Mouse (Mus musculus) midbrain, postnatal 0 days (tissue): ENCODE measurements at regions not wholly inside any gene's neighbourhood (a gene's known extent, or its start where the extent isn't known, plus 50 kb on each side); places are given as distances from the start of the nearest gene placed in this dataset.

Source experiments
- ATAC-seq: fragments of 200-750 bp; cut with Nextera tagmentation; 2 replicates; pipeline ENCODE4 v1.8.0; 2017; ENCODE audit warnings: moderate number of reproducible peaks, mild to moderate bottlenecking, moderate TSS enrichment, moderate library complexity; ENCODE audit not compliant: low FRiP score
- DNase-seq: peaks from one replicate; pipeline ENCODE4 v3.0.0-alpha.2; 2015; ENCODE audit warnings: low spot score
- H3K27ac ChIP-seq: fragments of 300-500 bp; sonication (generic); 2 replicates; pipeline ENCODE4 v1.5.1; 2014; ENCODE audit warnings: low read depth, mild to moderate bottlenecking, low read length, mixed read lengths
- H3K27me3 ChIP-seq: fragments of 300-500 bp; sonication (generic); 2 replicates; pipeline ENCODE4 v1.6.1; 2014; ENCODE audit warnings: low read length, control low read depth, mixed read lengths; ENCODE audit not compliant: insufficient read depth
- H3K36me3 ChIP-seq: fragments of 300-500 bp; sonication (generic); 2 replicates; pipeline ENCODE4 v1.6.1; 2014; ENCODE audit warnings: low read length, control low read depth, mixed read lengths; ENCODE audit not compliant: insufficient read depth
- H3K4me1 ChIP-seq: fragments of 300-500 bp; sonication (generic); 2 replicates; pipeline ENCODE4 v1.6.1; 2014; ENCODE audit warnings: mild to moderate bottlenecking, control low read depth, antibody characterized with exemption, low read length, mixed read lengths; ENCODE audit not compliant: insufficient read depth
- H3K4me2 ChIP-seq: fragments of 300-500 bp; sonication (generic); 2 replicates; pipeline ENCODE4 v1.6.1; 2014; ENCODE audit warnings: low read depth, mild to moderate bottlenecking, low read length, mixed read lengths; ENCODE audit not compliant: poor library complexity, severe bottlenecking
- H3K4me3 ChIP-seq: fragments of 300-500 bp; sonication (generic); 2 replicates; pipeline ENCODE4 v1.5.1; 2014; ENCODE audit warnings: low read depth, mild to moderate bottlenecking, low read length, moderate library complexity
- H3K9ac ChIP-seq: fragments of 300-500 bp; sonication (generic); replicated peaks from 2 replicates; pipeline ENCODE4 v1.6.1; 2014; ENCODE audit warnings: mild to moderate bottlenecking, low read length, moderate library complexity, mixed read lengths; ENCODE audit not compliant: poor library complexity, severe bottlenecking
- H3K9me3 ChIP-seq: fragments of 300-500 bp; sonication (generic); 2 replicates; pipeline ENCODE4 v1.6.1; 2016; ENCODE audit warnings: low read length, control low read depth
- CTCF ChIP-seq: IDR thresholded peaks from 2 replicates; pipeline ENCODE4 v1.5.1; 2016; ENCODE audit warnings: antibody characterized with exemption, mild to moderate bottlenecking
- WGBS: fragments of 180-500 bp; shearing (Covaris S2); extraction: QIAGEN DNeasy Blood & Tissue Kit; methylation state at CpG from one replicate; pipeline ENCODE4 v1.1.7; 2014; 5-methylcytosine and 5-hydroxymethylcytosine counted together

- no peak overlapping the region for H3K4me2 ChIP-seq
- no peak overlapping the region for H3K4me3 ChIP-seq
- H3K9ac ChIP-seq = no peak overlapping the region
- H3K36me3 ChIP-seq = no peaks in the 10 kb centered on the region
- peak; percentile 79 for DNase-seq
- no peaks in the 10 kb centered on the region for H3K27me3 ChIP-seq
- H3K9me3 ChIP-seq = no peaks in the 10 kb centered on the region
- no peak overlapping the region for H3K27ac ChIP-seq
- 62% methylated on average over 9 of the region's 9 CpGs for WGBS
- TF ChIP-seq CTCF = peak; percentile 33; the same call in 1 of the 2 replicates
- no peak for ATAC-seq
- no peaks in the 10 kb centered on the region for H3K4me1 ChIP-seq
Observed at GRCm38 (mm10) chr15:93699971-93700370, 104.3 kb upstream of the Prickle1 start.

GRCm38 (mm10) chr15:93698182-93698822 lies 102.6 kb upstream of the Prickle1 start:
- H3K36me3 ChIP-seq = no peaks in the 10 kb centered on the region
- no peak overlapping the region for H3K4me3 ChIP-seq
- no peak for TF ChIP-seq CTCF
- H3K9me3 ChIP-seq = no peaks in the 10 kb centered on the region
- no peak overlapping the region for H3K9ac ChIP-seq
- no peak for DNase-seq
- ATAC-seq = no peak
- H3K4me2 ChIP-seq = peak overlapping the region; percentile 9; the same call in 1 of the 2 replicates
- H3K27ac ChIP-seq = no peak overlapping the region
- H3K27me3 ChIP-seq = no peaks in the 10 kb centered on the region
- no peaks in the 10 kb centered on the region for H3K4me1 ChIP-seq
- WGBS = 42% methylated on average over 10 of the region's 10 CpGs

GRCm38 (mm10) chr15:93690717-93691116 lies 95.0 kb upstream of the Prickle1 start:
- Histone ChIP-seq H3K9ac (no peak overlapping the region), H3K36me3 (no peaks in the 10 kb centered on the region), H3K4me1 (no peaks in the 10 kb centered on the region), H3K27me3 (no peaks in the 10 kb centered on the region), H3K9me3 (no peaks in the 10 kb centered on the region), H3K4me2 (no peak overlapping the region), H3K4me3 (no peak overlapping the region), H3K27ac (no peak overlapping the region)
- 77% methylated on average over 6 of the region's 6 CpGs for WGBS
- ATAC-seq (no peak), DNase-seq (no peak)
- no peak for TF ChIP-seq CTCF

GRCm38 (mm10) chr15:93690011-93690410 lies 94.3 kb upstream of the Prickle1 start:
- H3K4me1 ChIP-seq = no peaks in the 10 kb centered on the region
- H3K9ac ChIP-seq = no peak overlapping the region
- no peak overlapping the region for H3K4me2 ChIP-seq
- no peaks in the 10 kb centered on the region for H3K9me3 ChIP-seq
- no peaks in the 10 kb centered on the region for H3K27me3 ChIP-seq
- no peak for TF ChIP-seq CTCF
- no peaks in the 10 kb centered on the region for H3K36me3 ChIP-seq
- no peak overlapping the region for H3K27ac ChIP-seq
- WGBS = 84% methylated on average over 10 of the region's 10 CpGs
- DNase-seq (no peak), ATAC-seq (no peak)
- no peak overlapping the region for H3K4me3 ChIP-seq

- Histone ChIP-seq H3K9me3 (no peaks in the 10 kb centered on the region), H3K9ac (no peak overlapping the region), H3K4me1 (no peaks in the 10 kb centered on the region), H3K27ac (no peak overlapping the region), H3K36me3 (no peaks in the 10 kb centered on the region), H3K4me2 (no peak overlapping the region), H3K27me3 (no peaks in the 10 kb centered on the region), H3K4me3 (no peak overlapping the region)
- ATAC-seq = no peak
- DNase-seq = no peak
- 42% methylated on average over 9 of the region's 9 CpGs for WGBS
- no peak for TF ChIP-seq CTCF
Observed at GRCm38 (mm10) chr15:93686385-93686784, 90.7 kb upstream of the Prickle1 start.

GRCm38 (mm10) chr15:93681602-93682001 lies 85.9 kb upstream of the Prickle1 start:
- 69% methylated on average over 4 of the region's 4 CpGs for WGBS
- ATAC-seq (no peak), DNase-seq (peak; percentile 26)
- H3K4me1 ChIP-seq = no peaks in the 10 kb centered on the region
- no peak overlapping the region for H3K9ac ChIP-seq
- TF ChIP-seq CTCF = no peak
- no peak overlapping the region for H3K27ac ChIP-seq
- no peak overlapping the region for H3K4me3 ChIP-seq
- no peaks in the 10 kb centered on the region for H3K27me3 ChIP-seq
- no peaks in the 10 kb centered on the region for H3K36me3 ChIP-seq
- no peaks in the 10 kb centered on the region for H3K9me3 ChIP-seq
- H3K4me2 ChIP-seq = no peak overlapping the region
